Mouse (Mus musculus): Measurements from ENCODE around the gene Lmo7. TPM values are rescaled to one million over a fixed set of nuclear protein-coding genes. Genes with fewer than 3 reads are reported as not detected.

Gene Lmo7
- polyA plus RNA-seq (2012): 0.01 and 0.08 TPM in 2 replicates

- H3K9me3 ChIP-seq (ENCODE audit: control insufficient read depth, low read length): no peaks in the 10 kb centered on the region; the same call in 1 of the 2 replicates
- H3K4me1 ChIP-seq (ENCODE audit: control insufficient read depth): peaks cover 4% of the 10 kb centered on the region; the same call in 1 of the 2 replicates
- no peak for TF ChIP-seq GATA1 (IDR thresholded peaks at IDR 0.05; ENCODE audit: low read length)
- TF ChIP-seq TAL1 (IDR thresholded peaks at IDR 0.05; ENCODE audit: low read length): no peak
- H3K4me3 ChIP-seq (replicated peaks): peak within 1 kb of the TSS; percentile 46
- H3K27me3 ChIP-seq (ENCODE audit: control insufficient read depth): peaks cover 52% of the 10 kb centered on the region
- H3K36me3 ChIP-seq (ENCODE audit: control insufficient read depth): no peaks in the 10 kb centered on the region
Measured at GRCm38 (mm10) chr14:101729237-101729971, at the start of gene Lmo7, which contains the start of gene Gm9922. Gene Lmo7, plus strand, starts transcription at chr14:101729957. Gene Gm9922, minus strand, starts transcription at chr14:101729814.

GRCm38 (mm10) chr14:101687696-101688095 lies 42.1 kb upstream of the Lmo7 start:
- peaks cover 12% of the 10 kb centered on the region for H3K36me3 ChIP-seq (ENCODE audit: control insufficient read depth)
- TF ChIP-seq TAL1 (IDR thresholded peaks at IDR 0.05; ENCODE audit: low read length): no peak
- TF ChIP-seq GATA1 (IDR thresholded peaks at IDR 0.05; ENCODE audit: low read length): no peak

GRCm38 (mm10) chr14:101688406-101688805 lies 41.4 kb upstream of the Lmo7 start:
- H3K27me3 ChIP-seq (ENCODE audit: control insufficient read depth): no peaks in the 10 kb centered on the region
- H3K36me3 ChIP-seq (ENCODE audit: control insufficient read depth): peaks cover 13% of the 10 kb centered on the region

More at GRCm38 (mm10) chr14:101687696-101688095, 42.1 kb upstream of the Lmo7 start:
- Histone ChIP-seq H3K9me3 (ENCODE audit: control insufficient read depth, low read length) (no peaks in the 10 kb centered on the region), H3K4me1 (ENCODE audit: control insufficient read depth) (no peaks in the 10 kb centered on the region), H3K4me3 (replicated peaks) (no peak overlapping the region), H3K27me3 (ENCODE audit: control insufficient read depth) (no peaks in the 10 kb centered on the region)

GRCm38 (mm10) chr14:101704479-101704878 lies 25.3 kb upstream of the Lmo7 start:
- Histone ChIP-seq H3K27me3 (ENCODE audit: control insufficient read depth) (no peaks in the 10 kb centered on the region), H3K9me3 (ENCODE audit: control insufficient read depth, low read length) (no peaks in the 10 kb centered on the region), H3K36me3 (ENCODE audit: control insufficient read depth) (no peaks in the 10 kb centered on the region), H3K4me3 (replicated peaks) (no peak overlapping the region), H3K4me1 (ENCODE audit: control insufficient read depth) (no peaks in the 10 kb centered on the region)
- no peak for TF ChIP-seq TAL1 (IDR thresholded peaks at IDR 0.05; ENCODE audit: low read length)
- no peak for TF ChIP-seq GATA1 (IDR thresholded peaks at IDR 0.05; ENCODE audit: low read length)

More at GRCm38 (mm10) chr14:101688406-101688805, 41.4 kb upstream of the Lmo7 start:
- Histone ChIP-seq H3K9me3 (ENCODE audit: control insufficient read depth, low read length) (no peaks in the 10 kb centered on the region), H3K4me1 (ENCODE audit: control insufficient read depth) (no peaks in the 10 kb centered on the region), H3K4me3 (replicated peaks) (no peak overlapping the region)
- TF ChIP-seq GATA1 (IDR thresholded peaks at IDR 0.05; ENCODE audit: low read length) (no peak), TAL1 (IDR thresholded peaks at IDR 0.05; ENCODE audit: low read length) (no peak)

- no peaks in the 10 kb centered on the region for H3K4me1 ChIP-seq (ENCODE audit: control insufficient read depth)
- no peaks in the 10 kb centered on the region for H3K9me3 ChIP-seq (ENCODE audit: control insufficient read depth, low read length)
- no peak for TF ChIP-seq TAL1 (IDR thresholded peaks at IDR 0.05; ENCODE audit: low read length)
- TF ChIP-seq GATA1 (IDR thresholded peaks at IDR 0.05; ENCODE audit: low read length): no peak
- H3K27me3 ChIP-seq (ENCODE audit: control insufficient read depth): no peaks in the 10 kb centered on the region
- H3K4me3 ChIP-seq (replicated peaks): no peak overlapping the region
- H3K36me3 ChIP-seq (ENCODE audit: control insufficient read depth): no peaks in the 10 kb centered on the region
Measured at GRCm38 (mm10) chr14:101707088-101707487, 22.7 kb upstream of the Lmo7 start.

GRCm38 (mm10) chr14:101714414-101714813 lies 15.3 kb upstream of the Lmo7 start:
- no peaks in the 10 kb centered on the region for H3K9me3 ChIP-seq (ENCODE audit: control insufficient read depth, low read length)
- no peak for TF ChIP-seq TAL1 (IDR thresholded peaks at IDR 0.05; ENCODE audit: low read length)
- no peak for TF ChIP-seq GATA1 (IDR thresholded peaks at IDR 0.05; ENCODE audit: low read length)
- no peak overlapping the region for H3K4me3 ChIP-seq (replicated peaks)
- H3K36me3 ChIP-seq (ENCODE audit: control insufficient read depth): no peaks in the 10 kb centered on the region
- H3K27me3 ChIP-seq (ENCODE audit: control insufficient read depth): no peaks in the 10 kb centered on the region
- H3K4me1 ChIP-seq (ENCODE audit: control insufficient read depth): no peaks in the 10 kb centered on the region

GRCm38 (mm10) chr14:101729972-101730692 lies 375 bp downstream of the Lmo7 start:
- TF ChIP-seq GATA1 (IDR thresholded peaks at IDR 0.05; ENCODE audit: low read length): no peak
- TF ChIP-seq TAL1 (IDR thresholded peaks at IDR 0.05; ENCODE audit: low read length): no peak
- H3K4me3 ChIP-seq (replicated peaks): peak overlapping the region; percentile 46
- H3K27me3 ChIP-seq (ENCODE audit: control insufficient read depth): peaks cover 52% of the 10 kb centered on the region
- no peaks in the 10 kb centered on the region; the same call in 1 of the 2 replicates for H3K9me3 ChIP-seq (ENCODE audit: control insufficient read depth, low read length)
- H3K36me3 ChIP-seq (ENCODE audit: control insufficient read depth): no peaks in the 10 kb centered on the region
- H3K4me1 ChIP-seq (ENCODE audit: control insufficient read depth): peaks cover 4% of the 10 kb centered on the region; the same call in 1 of the 2 replicates

GRCm38 (mm10) chr14:101733542-101734303 lies 4.0 kb downstream of the Lmo7 start:
- Histone ChIP-seq H3K9me3 (ENCODE audit: control insufficient read depth, low read length) (no peaks in the 10 kb centered on the region; the same call in 1 of the 2 replicates), H3K36me3 (ENCODE audit: control insufficient read depth) (no peaks in the 10 kb centered on the region), H3K4me1 (ENCODE audit: control insufficient read depth) (peaks cover 4% of the 10 kb centered on the region; the same call in 1 of the 2 replicates), H3K4me3 (replicated peaks) (no peak overlapping the region), H3K27me3 (ENCODE audit: control insufficient read depth) (peaks cover 37% of the 10 kb centered on the region)
- no peak for TF ChIP-seq TAL1 (IDR thresholded peaks at IDR 0.05; ENCODE audit: low read length)
- no peak for TF ChIP-seq GATA1 (IDR thresholded peaks at IDR 0.05; ENCODE audit: low read length)

Measured in erythroblast, embryonic 14.5 days (primary cell).